Mouse (Mus musculus): Measurements from ENCODE around the gene Pdgfc.

The Pdgfc gene

GRCm38 (mm10) chr3:81160457-81161165, 124.4 kb downstream of the Pdgfc start:
- DNase-seq = no peak

DNA sequence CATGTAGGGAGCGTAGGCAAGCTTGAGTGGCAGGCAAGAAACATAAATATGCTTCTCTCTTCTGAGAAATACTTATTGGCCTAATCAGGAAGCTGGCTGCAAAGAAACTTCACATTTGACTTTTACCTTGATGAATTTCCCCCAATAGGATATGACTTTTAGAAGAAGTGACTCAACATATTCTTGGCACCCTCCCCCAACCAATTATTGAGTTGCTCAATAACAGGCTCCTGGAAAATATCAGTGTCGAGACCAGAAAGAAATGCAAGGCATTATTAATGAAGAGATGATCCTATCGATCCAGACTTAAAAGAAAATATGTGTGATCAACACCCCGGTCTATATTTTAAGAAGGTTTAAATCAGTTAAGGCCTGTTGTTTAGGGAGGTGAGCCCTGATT, 125.9 kb downstream of the Pdgfc start:
- DNase-seq = no peak

- DNase-seq = no peak
These were observed 127.9 kb downstream of the Pdgfc start for GRCm38 (mm10) chr3:81164091-81164490.

- no peak for DNase-seq
These were observed 134.0 kb downstream of the Pdgfc start for GRCm38 (mm10) chr3:81170073-81170809.

DNA sequence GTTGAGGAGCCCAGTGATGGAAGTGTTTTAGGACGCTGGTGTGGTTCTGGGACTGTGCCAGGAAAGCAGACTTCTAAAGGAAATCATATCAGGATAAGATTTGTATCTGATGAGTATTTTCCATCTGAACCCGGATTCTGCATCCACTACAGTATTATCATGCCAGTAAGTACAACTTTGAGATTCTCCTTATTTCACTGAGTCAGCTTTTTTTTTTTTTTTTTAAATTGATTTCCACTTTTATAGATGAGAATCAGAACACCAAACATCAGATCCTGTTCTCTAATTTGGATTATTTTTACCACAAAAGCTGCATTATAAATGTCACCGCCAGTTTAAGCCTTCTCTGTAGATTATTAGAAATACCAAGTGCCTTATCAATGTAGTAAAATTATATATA, 138.6 kb downstream of the Pdgfc start:
- DNase-seq = no peak

DNA sequence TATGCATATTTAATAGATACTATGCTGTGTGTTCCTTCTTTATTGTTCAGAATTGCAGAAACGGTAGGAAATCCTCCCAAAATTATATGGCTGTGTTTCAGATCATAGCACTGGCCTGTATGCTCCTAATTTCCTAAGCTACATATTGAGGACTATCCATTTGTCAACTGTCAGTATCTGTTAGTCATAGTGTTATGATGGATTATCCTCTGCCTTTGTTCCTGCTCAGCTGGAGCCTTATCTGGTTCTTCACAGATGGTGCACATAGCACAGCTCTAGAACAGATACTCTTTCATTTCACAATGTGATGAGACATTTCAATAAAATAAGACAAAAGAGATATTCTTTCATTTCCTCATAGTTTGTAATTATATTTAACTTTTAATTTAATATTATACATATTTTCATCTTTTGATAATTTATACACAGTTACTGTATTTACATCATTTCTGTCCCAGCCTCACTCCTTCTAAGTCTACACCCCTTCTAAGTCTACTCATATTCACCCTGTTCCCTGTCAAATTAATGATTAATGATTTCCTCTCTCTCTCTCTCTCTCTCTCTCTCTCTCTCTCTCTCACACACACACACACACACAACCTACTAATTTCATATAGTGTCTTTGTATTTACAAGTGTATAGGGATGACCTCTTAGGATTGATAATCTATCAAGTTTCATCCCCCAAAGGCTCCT, 145.2 kb downstream of the Pdgfc start:
- no peak for DNase-seq

- DNase-seq = no peak
These were observed 160.7 kb downstream of the Pdgfc start for GRCm38 (mm10) chr3:81196937-81197336.

- DNase-seq = no peak
These were observed 161.4 kb downstream of the Pdgfc start for GRCm38 (mm10) chr3:81197644-81198043.

DNA sequence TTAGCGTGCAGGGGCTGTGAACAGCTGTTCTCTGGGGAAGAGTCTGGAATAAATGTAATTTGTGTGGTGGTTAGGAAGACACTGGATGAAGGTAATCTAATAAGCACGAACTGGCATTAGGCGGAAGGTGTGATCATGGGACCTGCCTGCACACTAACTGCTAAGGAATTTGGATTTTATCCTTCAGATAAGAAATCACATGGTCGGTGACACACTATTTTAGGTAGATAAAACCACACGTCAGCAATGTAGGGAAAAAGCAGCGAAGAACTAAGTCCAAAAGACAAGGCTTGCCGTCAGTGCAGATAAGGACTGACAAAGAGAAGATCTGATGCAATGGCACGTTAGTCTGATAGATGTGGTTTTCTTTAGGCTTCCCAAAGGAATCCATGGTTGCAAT, 164.4 kb downstream of the Pdgfc start:
- DNase-seq = no peak

GRCm38 (mm10) chr3:81205201-81205600, 169.0 kb downstream of the Pdgfc start:
- DNase-seq = no peak

GRCm38 (mm10) chr3:81208246-81208645, 172.0 kb downstream of the Pdgfc start:
- no peak for DNase-seq

DNA sequence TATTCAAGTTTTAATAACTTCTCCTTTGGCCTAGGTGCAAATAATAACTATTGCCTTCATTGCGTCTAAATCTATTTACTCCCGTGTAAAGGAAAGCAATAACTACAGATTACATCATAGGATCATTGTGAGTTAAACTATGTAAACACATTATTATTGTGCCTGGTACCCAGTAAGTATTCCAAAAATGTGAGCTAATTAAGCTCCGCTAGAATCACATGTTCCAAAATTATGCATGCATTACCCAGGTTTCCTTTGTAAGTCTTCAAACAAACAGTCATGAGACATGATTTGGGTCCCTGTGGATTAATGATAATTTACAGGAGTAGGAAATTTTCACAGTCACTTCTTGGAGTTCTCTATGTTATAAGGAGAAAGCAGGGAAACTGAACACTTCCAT, 174.9 kb downstream of the Pdgfc start:
- no peak for DNase-seq

- DNase-seq = no peak
These were observed 175.4 kb downstream of the Pdgfc start for GRCm38 (mm10) chr3:81211666-81212065.

DNA sequence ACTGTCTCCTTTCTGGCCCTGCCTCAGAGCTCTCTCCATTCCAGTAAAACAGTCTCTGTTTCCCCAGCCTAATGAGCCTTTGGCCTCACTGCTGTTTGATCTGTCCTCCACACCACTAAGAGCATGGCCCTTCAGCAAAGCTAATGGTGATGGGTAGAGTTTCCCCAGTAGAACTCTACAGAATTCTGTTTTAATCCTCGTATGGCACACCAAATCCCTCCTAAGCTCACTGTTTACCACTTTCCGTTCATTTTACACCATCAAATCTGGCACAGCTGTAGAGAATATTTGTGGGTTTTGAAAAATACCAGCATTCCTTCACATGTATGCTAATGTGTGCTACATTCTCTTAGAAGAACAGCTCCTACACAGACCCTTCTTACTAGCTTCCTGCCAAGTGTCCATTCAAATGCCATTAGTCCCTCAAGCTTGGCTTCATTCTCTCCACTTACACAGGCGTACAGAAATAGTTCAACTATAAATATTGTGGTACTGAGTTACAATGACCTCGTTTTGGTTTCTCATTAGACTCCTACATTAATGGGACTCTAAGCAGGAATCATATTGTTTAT, 179.4 kb downstream of the Pdgfc start:
- DNase-seq = no peak

GRCm38 (mm10) chr3:81221682-81222081, 185.5 kb downstream of the Pdgfc start:
- no peak for DNase-seq

- DNase-seq = no peak
These were observed 192.1 kb downstream of the Pdgfc start for GRCm38 (mm10) chr3:81228344-81228743.

- no peak for DNase-seq
These were observed 206.7 kb downstream of the Pdgfc start for GRCm38 (mm10) chr3:81242697-81243590.

DNA sequence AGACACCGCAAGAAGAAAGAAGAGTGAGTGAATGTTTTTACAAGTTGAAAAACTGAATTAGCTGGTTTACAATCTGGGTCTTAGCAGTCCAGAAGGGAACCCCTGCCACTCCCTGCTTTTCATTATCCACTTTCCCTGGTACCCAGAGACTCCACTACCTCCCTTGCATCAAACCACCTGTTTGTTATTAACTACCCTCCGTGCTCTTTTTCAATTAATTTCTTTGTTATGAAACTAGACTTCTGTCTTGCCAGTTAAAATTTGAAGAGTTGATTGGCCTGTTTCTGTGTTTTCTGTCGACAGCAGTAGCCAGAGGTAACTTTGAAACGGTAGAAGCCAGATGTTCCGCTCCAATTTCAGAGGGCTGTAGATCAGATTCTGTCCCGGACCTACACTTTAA, 207.4 kb downstream of the Pdgfc start:
- DNase-seq = no peak

GRCm38 (mm10) chr3:81262801-81263200, 226.6 kb downstream of the Pdgfc start:
- no peak for DNase-seq
